Mouse (Mus musculus) olfactory bulb, adult 2 months (tissue): ENCODE measurements at regions not wholly inside any gene's neighbourhood (a gene's known extent, or its start where the extent isn't known, plus 50 kb on each side); places are given as distances from the start of the nearest gene placed in this dataset.

Experiments
- CTCF ChIP-seq: fragments of 200-500 bp; IDR thresholded peaks from 2 replicates; pipeline ENCODE4 v1.5.1; 2012; ENCODE audit warnings: low read depth, mild to moderate bottlenecking, low read length, moderate library complexity; ENCODE audit not compliant: insufficient read depth
- POLR2A ChIP-seq: fragments of 200-500 bp; IDR thresholded peaks from 2 replicates; pipeline ENCODE4 v1.6.1; 2012; ENCODE audit warnings: mild to moderate bottlenecking, low read depth, low read length, moderate library complexity; ENCODE audit not compliant: insufficient read depth

DNA sequence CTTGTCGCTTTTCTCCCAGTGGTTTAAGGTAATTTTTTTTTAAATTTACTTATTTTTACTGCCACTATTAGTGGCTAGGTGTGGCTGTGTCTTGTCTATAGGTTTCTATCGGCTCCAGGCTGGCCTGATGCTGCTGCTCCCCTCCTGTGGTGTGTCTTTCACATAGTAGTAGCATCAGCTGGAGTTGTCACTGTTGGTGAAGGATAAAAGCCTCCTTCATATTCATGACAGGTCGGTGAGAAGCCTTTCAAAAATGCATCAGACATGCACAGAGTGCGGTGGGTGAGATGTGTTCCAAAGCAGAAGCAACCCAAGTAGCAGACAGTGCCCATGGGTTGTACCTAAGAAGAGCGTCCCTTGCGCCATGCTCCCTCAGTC lies 112.7 kb downstream of the Plekhb2 start:
- TF ChIP-seq POLR2A (no peak), CTCF (no peak)
